Mouse (Mus musculus) adrenal gland, adult 10 weeks (tissue): Measurements from ENCODE around the gene Lmbrd1. TPM values are rescaled to one million over a fixed set of nuclear protein-coding genes. Genes with fewer than 3 reads are reported as not detected.

Experiments
- polyA plus RNA-seq: library from polyadenylated mRNA; stranded (reverse); fragments of 350-450 nt; fragmentation: Illumina TruSeq; extraction: RNeasy Lipid Tissue Mini Kit (QIAGEN cat#74804); gene quantifications from one replicate; pipeline ENCODE4 v1.2.3, GENCODE M21; 2014; ENCODE audit warnings: low read depth, low replicate concordance

The Lmbrd1 gene
- 119 TPM for polyA plus RNA-seq

DNA sequence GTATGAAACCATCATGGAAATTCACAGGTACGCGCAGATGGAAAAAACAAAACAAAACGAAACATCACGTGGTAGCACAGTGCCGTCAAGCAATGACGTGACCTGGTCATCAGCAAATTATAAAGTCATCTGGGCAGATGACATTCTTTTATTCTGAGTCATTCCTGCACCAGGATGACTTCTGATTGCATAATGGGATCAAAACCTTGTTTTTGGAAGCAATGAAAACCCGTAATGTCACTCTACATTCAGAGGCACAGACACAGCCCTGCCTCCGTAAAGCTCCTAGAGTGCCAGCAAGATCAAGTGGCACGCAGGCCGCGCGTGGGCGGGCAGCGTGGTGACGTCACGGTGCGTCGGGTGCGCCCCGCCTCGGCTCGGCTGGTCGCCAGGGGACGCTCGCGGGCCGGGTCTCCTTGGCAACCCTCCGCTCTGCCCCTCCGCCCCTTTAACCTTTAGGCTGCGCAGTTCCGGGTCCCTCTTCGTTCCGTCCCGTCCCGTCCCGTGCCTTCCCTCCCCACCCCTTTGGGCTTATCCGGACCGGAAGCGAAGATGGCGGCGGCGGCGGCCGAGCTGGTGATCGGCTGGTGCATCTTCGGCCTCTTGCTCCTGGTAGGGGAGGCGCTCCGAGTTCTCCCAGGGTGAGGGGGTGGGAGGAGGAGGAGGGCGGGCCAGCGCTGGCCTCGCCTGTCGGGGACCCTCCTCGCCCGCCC is at the start of gene Lmbrd1:
Lmbrd1 (plus strand) TSS at position 426 of the 713 bp plus-strand sequence.

Other genes with a start within 250 kb of the Lmbrd1 start
- gene Col19a1, start 91.2 kb upstream of the Lmbrd1 start, polyA plus RNA-seq = not detected